Mouse (Mus musculus): ENCODE results near the gene Olfr917. TPM values are rescaled to one million over a fixed set of nuclear protein-coding genes. Genes with fewer than 3 reads are reported as not detected.

Gene Olfr917
- not detected in 2 replicates for polyA plus RNA-seq (2015; fragmentation: Nextera tagmentation; extraction: Ambion mirVana)

- Histone ChIP-seq H3K4me3 (replicated peaks) (no peak within 1 kb of the TSS), H3K27me3 (no peaks in the 10 kb centered on the region), H3K27ac (no peak within 1 kb of the TSS), H3K4me1 (replicated peaks) (no peaks in the 10 kb centered on the region), H3K9ac (replicated peaks) (no peak within 1 kb of the TSS), H3K4me2 (replicated peaks) (no peak within 1 kb of the TSS), H3K9me3 (no peaks in the 10 kb centered on the region), H3K36me3 (no peaks in the 10 kb centered on the region)
- WGBS, result 92% methylated on average over 1 of the region's 1 CpGs
- ATAC-seq, result no peak
These were observed at the start of gene Olfr917 for GRCm38 (mm10) chr9:38665742-38666141. TSS of gene Olfr917 (minus strand) at chr9:38665842.

GRCm38 (mm10) chr9:38674501-38674900 is 8.9 kb upstream of the Olfr917 start, which contains the start of gene Olfr918:
TSS of gene Olfr918 (minus strand) at chr9:38674601.
- H3K9me3 ChIP-seq, result no peaks in the 10 kb centered on the region
- no peaks in the 10 kb centered on the region for H3K27me3 ChIP-seq
- H3K36me3 ChIP-seq, result no peaks in the 10 kb centered on the region
- H3K4me2 ChIP-seq (replicated peaks), result no peak within 1 kb of the TSS
- H3K9ac ChIP-seq (replicated peaks), result no peak within 1 kb of the TSS
- H3K4me1 ChIP-seq (replicated peaks), result no peaks in the 10 kb centered on the region
- WGBS, result 89% methylated on average over 2 of the region's 2 CpGs
- no peak for ATAC-seq
- no peak within 1 kb of the TSS for H3K27ac ChIP-seq
- no peak within 1 kb of the TSS for H3K4me3 ChIP-seq (replicated peaks)

- H3K4me2 ChIP-seq (replicated peaks), result no peak overlapping the region
- no peak overlapping the region for H3K4me3 ChIP-seq (replicated peaks)
- H3K9me3 ChIP-seq, result no peaks in the 10 kb centered on the region
- no peaks in the 10 kb centered on the region for H3K36me3 ChIP-seq
- H3K4me1 ChIP-seq (replicated peaks), result no peaks in the 10 kb centered on the region
- WGBS, result 85% methylated on average over 2 of the region's 2 CpGs
- ATAC-seq, result no peak
- H3K9ac ChIP-seq (replicated peaks), result no peak overlapping the region
- no peaks in the 10 kb centered on the region for H3K27me3 ChIP-seq
- H3K27ac ChIP-seq, result no peak overlapping the region
These were observed 7.2 kb upstream of the Olfr917 start for GRCm38 (mm10) chr9:38672887-38673286.

- H3K27ac ChIP-seq, result no peak within 1 kb of the TSS
- no peaks in the 10 kb centered on the region for H3K27me3 ChIP-seq
- no peak within 1 kb of the TSS for H3K4me2 ChIP-seq (replicated peaks)
- no peak for ATAC-seq
- H3K9ac ChIP-seq (replicated peaks), result no peak within 1 kb of the TSS
- H3K9me3 ChIP-seq, result no peaks in the 10 kb centered on the region
- no peaks in the 10 kb centered on the region for H3K36me3 ChIP-seq
- no peak within 1 kb of the TSS for H3K4me3 ChIP-seq (replicated peaks)
- no peaks in the 10 kb centered on the region for H3K4me1 ChIP-seq (replicated peaks)
- WGBS, result 73% methylated on average over 1 of the region's 1 CpGs
These were observed 5.9 kb downstream of the Olfr917 start, which contains the start of gene Olfr916 for GRCm38 (mm10) chr9:38659775-38660174. TSS of gene Olfr916 (minus strand) at chr9:38659875.

GRCm38 (mm10) chr9:38632406-38632805 is 33.2 kb downstream of the Olfr917 start:
- Histone ChIP-seq H3K4me2 (replicated peaks) (no peak overlapping the region), H3K4me1 (replicated peaks) (no peaks in the 10 kb centered on the region), H3K9ac (replicated peaks) (no peak overlapping the region), H3K4me3 (replicated peaks) (no peak overlapping the region), H3K9me3 (0 out of 2 replicates have a peak, but pooled peaks cover 2% of the 10 kb centered on the region), H3K27me3 (no peaks in the 10 kb centered on the region), H3K36me3 (no peaks in the 10 kb centered on the region), H3K27ac (no peak overlapping the region)
- ATAC-seq, result no peak
- WGBS, result 76% methylated on average over 4 of the region's 4 CpGs

Other genes with a start within 250 kb of the Olfr917 start
- gene Olfr901, start 236.4 kb downstream of the Olfr917 start, polyA plus RNA-seq (2015; fragmentation: Nextera tagmentation; extraction: Ambion mirVana), result not detected in 2 replicates
- gene Olfr902, start 218.2 kb downstream of the Olfr917 start, polyA plus RNA-seq (2015; fragmentation: Nextera tagmentation; extraction: Ambion mirVana), result not detected in 2 replicates
- gene Olfr904, start 202.7 kb downstream of the Olfr917 start, polyA plus RNA-seq (2015; fragmentation: Nextera tagmentation; extraction: Ambion mirVana), result not detected in 2 replicates
- gene Olfr905, start 194.7 kb downstream of the Olfr917 start, polyA plus RNA-seq (2015; fragmentation: Nextera tagmentation; extraction: Ambion mirVana), result not detected in 2 replicates
- not detected in 2 replicates for gene Olfr906, start 178.8 kb downstream of the Olfr917 start, polyA plus RNA-seq (2015; fragmentation: Nextera tagmentation; extraction: Ambion mirVana)
- not detected in 2 replicates for gene Olfr907, start 170.0 kb downstream of the Olfr917 start, polyA plus RNA-seq (2015; fragmentation: Nextera tagmentation; extraction: Ambion mirVana)
- not detected in 2 replicates for gene Olfr911-ps1, start 144.3 kb downstream of the Olfr917 start, polyA plus RNA-seq (2015; fragmentation: Nextera tagmentation; extraction: Ambion mirVana)
- gene Olfr910, start 128.0 kb downstream of the Olfr917 start, polyA plus RNA-seq (2015; fragmentation: Nextera tagmentation; extraction: Ambion mirVana), result not detected in 2 replicates
- gene Olfr912, start 85.7 kb downstream of the Olfr917 start, polyA plus RNA-seq (2015; fragmentation: Nextera tagmentation; extraction: Ambion mirVana), result not detected in 2 replicates
- not detected in 2 replicates for gene Olfr913, start 73.1 kb downstream of the Olfr917 start, polyA plus RNA-seq (2015; fragmentation: Nextera tagmentation; extraction: Ambion mirVana)
- not detected in 2 replicates for gene Olfr914, start 60.7 kb downstream of the Olfr917 start, polyA plus RNA-seq (2015; fragmentation: Nextera tagmentation; extraction: Ambion mirVana)
- not detected in 2 replicates for gene Olfr916, start 6.0 kb downstream of the Olfr917 start, polyA plus RNA-seq (2015; fragmentation: Nextera tagmentation; extraction: Ambion mirVana)
- gene Olfr918, start 8.8 kb upstream of the Olfr917 start, polyA plus RNA-seq (2015; fragmentation: Nextera tagmentation; extraction: Ambion mirVana), result not detected in 2 replicates
- not detected in 2 replicates for gene Olfr919, start 37.8 kb upstream of the Olfr917 start, polyA plus RNA-seq (2015; fragmentation: Nextera tagmentation; extraction: Ambion mirVana)
- 6.0 and 8.3 TPM in 2 replicates for gene Vwa5a, start 52.4 kb upstream of the Olfr917 start, polyA plus RNA-seq (2015; fragmentation: Nextera tagmentation; extraction: Ambion mirVana)
- gene Olfr920, start 86.5 kb upstream of the Olfr917 start, polyA plus RNA-seq (2015; fragmentation: Nextera tagmentation; extraction: Ambion mirVana), result not detected in 2 replicates
- gene Olfr921, start 107.2 kb upstream of the Olfr917 start, polyA plus RNA-seq (2015; fragmentation: Nextera tagmentation; extraction: Ambion mirVana), result not detected in 2 replicates
- gene Olfr922, start 148.8 kb upstream of the Olfr917 start, polyA plus RNA-seq (2015; fragmentation: Nextera tagmentation; extraction: Ambion mirVana), result not detected in 2 replicates
- not detected in 2 replicates for gene Olfr923, start 160.7 kb upstream of the Olfr917 start, polyA plus RNA-seq (2015; fragmentation: Nextera tagmentation; extraction: Ambion mirVana)
- not detected in 2 replicates for gene Olfr924, start 178.6 kb upstream of the Olfr917 start, polyA plus RNA-seq (2015; fragmentation: Nextera tagmentation; extraction: Ambion mirVana)
- gene Olfr26, start 189.2 kb upstream of the Olfr917 start, polyA plus RNA-seq (2015; fragmentation: Nextera tagmentation; extraction: Ambion mirVana), result not detected in 2 replicates
- gene Olfr926, start 211.3 kb upstream of the Olfr917 start, polyA plus RNA-seq (2015; fragmentation: Nextera tagmentation; extraction: Ambion mirVana), result not detected in 2 replicates

Data from midbrain, embryonic 13.5 days (tissue).